Mouse (Mus musculus) MEL (cell line): ENCODE results near the gene Tomm40.

Experiments used
- MAZ ChIP-seq: IDR thresholded peaks from 2 replicates; pipeline ENCODE4 v1.6.1; 2012; ENCODE audit warnings: low read depth, mild to moderate bottlenecking, inconsistent platforms, low read length, improper control_type of control experiment
- USF1 ChIP-seq: IDR thresholded peaks from 2 replicates; pipeline ENCODE4 v1.6.1; 2014; ENCODE audit warnings: low read depth, mild to moderate bottlenecking, inconsistent platforms, low read length, improper control_type of control experiment, moderate library complexity

DNA sequence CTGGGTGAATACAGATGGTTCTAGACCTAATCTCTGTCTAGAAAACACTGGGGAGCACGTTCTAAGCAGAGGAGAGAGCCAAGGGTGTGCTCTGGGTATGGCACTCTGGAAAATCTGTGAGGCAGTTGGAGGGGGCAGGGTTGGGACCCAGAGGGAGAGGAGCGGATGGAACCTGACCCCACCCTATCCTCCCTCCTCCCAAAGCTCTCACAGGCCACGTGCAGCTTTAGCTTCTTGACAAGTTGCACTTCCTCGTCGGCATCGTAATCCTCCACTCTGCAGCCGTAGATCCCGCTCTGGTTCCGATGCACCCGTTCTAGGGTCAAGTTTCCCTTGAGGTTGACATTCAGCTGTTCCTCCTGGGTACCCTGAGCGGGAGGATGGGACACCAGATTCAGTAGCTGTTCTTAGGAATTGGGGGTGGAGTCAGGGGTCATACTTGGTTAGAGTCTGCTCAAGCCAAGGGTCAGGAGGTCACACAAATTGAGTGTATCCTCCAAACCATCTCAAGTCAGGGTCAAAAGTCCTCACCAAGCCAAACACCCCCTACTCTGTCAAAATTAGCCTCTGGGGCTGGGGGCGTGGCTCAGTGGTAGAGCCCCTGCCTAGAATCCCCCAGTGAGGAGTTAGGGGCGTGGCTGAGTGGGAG is 48.7 kb upstream of the Tomm40 start:
- TF ChIP-seq MAZ (no peak), USF1 (no peak)
